Mouse (Mus musculus) MEL (cell line): ENCODE results near the gene Med12l. TPM values are rescaled to one million over a fixed set of nuclear protein-coding genes. Genes with fewer than 3 reads are reported as not detected.

Experiments
- DNase-seq: peaks from one replicate; pipeline ENCODE4 v3.0.0; 2011; ENCODE audit warnings: low read depth, low spot score
- H3K27ac ChIP-seq: 2 replicates; pipeline ENCODE4 v1.5.1; 2012; ENCODE audit warnings: low read depth, mild to moderate bottlenecking, control low read depth, low read length, moderate library complexity; ENCODE audit not compliant: control insufficient read depth
- H3K27me3 ChIP-seq, 2 experiments: fragments of 150-350 bp in 1 of 2; sonication (generic) in 1 of 2; 2 replicates each; pipeline ENCODE4 v1.6.1; 2012; ENCODE audit warnings: low read length in 2 of 2, mild to moderate bottlenecking in 2 of 2, improper control_type of control experiment in 1 of 2, moderate library complexity in 1 of 2; ENCODE audit not compliant: insufficient read depth in 2 of 2, control insufficient read depth in 1 of 2
- H3K36me3 ChIP-seq, 2 experiments: 2 replicates each; pipeline ENCODE4 v1.6.1; 2012 to 2014; ENCODE audit warnings: low read length in 2 of 2, improper control_type of control experiment in 1 of 2, inconsistent platforms in 1 of 2, mild to moderate bottlenecking in 1 of 2; ENCODE audit not compliant: insufficient read depth in 2 of 2, control insufficient read depth in 1 of 2
- H3K4me1 ChIP-seq, 2 experiments: fragments of 150-350 bp in 1 of 2; sonication (generic) in 1 of 2; 2 replicates each; pipeline ENCODE4 v1.6.1; 2012; ENCODE audit warnings: low read length in 2 of 2, improper control_type of control experiment in 1 of 2, mild to moderate bottlenecking in 1 of 2; ENCODE audit not compliant: insufficient read depth in 2 of 2, control insufficient read depth in 1 of 2
- H3K4me3 ChIP-seq, 2 experiments: fragments of 150-350 bp in 1 of 2; sonication (generic) in 1 of 2; 2 replicates each; pipeline ENCODE4 v1.5.1; 2012; ENCODE audit warnings: low read depth in 2 of 2, low read length in 2 of 2, mild to moderate bottlenecking in 2 of 2, moderate library complexity in 2 of 2, control low read depth in 1 of 2, improper control_type of control experiment in 1 of 2; ENCODE audit not compliant: control insufficient read depth in 1 of 2, insufficient read depth in 1 of 2
- H3K79me2 ChIP-seq: 2 replicates; pipeline ENCODE4 v1.6.1; 2012; ENCODE audit warnings: mild to moderate bottlenecking, low read length, moderate library complexity; ENCODE audit not compliant: control insufficient read depth, poor library complexity, insufficient read depth
- H3K9ac ChIP-seq: 2 replicates; pipeline ENCODE4 v1.6.1; 2012; ENCODE audit warnings: low read depth, mild to moderate bottlenecking, control low read depth, low read length, moderate library complexity; ENCODE audit not compliant: control insufficient read depth, poor library complexity, severe bottlenecking
- H3K9me3 ChIP-seq: fragments of 150-350 bp; sonication (generic); replicated peaks from 2 replicates; pipeline ENCODE4 v1.6.1; 2012; ENCODE audit warnings: mild to moderate bottlenecking, low read length, improper control_type of control experiment, moderate library complexity; ENCODE audit not compliant: insufficient read depth
- BHLHE40 ChIP-seq: IDR thresholded peaks from 2 replicates; pipeline ENCODE4 v1.6.1; 2012; ENCODE audit warnings: low read depth, mild to moderate bottlenecking, inconsistent platforms, low read length, improper control_type of control experiment, borderline replicate concordance
- CHD1 ChIP-seq: IDR thresholded peaks from 2 replicates; pipeline ENCODE4 v1.6.1; 2012; ENCODE audit warnings: low read depth, mild to moderate bottlenecking, inconsistent platforms, low read length, improper control_type of control experiment
- ELF1 ChIP-seq: IDR thresholded peaks from 2 replicates; pipeline ENCODE4 v1.6.1; 2014; ENCODE audit warnings: low read depth, mild to moderate bottlenecking, inconsistent platforms, low read length, improper control_type of control experiment, moderate library complexity
- ETS1 ChIP-seq: IDR thresholded peaks from 2 replicates; pipeline ENCODE4 v1.6.1; 2012; ENCODE audit warnings: low read depth, mild to moderate bottlenecking, inconsistent platforms, low read length, improper control_type of control experiment, moderate library complexity
- GATA1 ChIP-seq: IDR thresholded peaks from 2 replicates; pipeline ENCODE4 v1.6.1; 2011; ENCODE audit warnings: low read depth, low read length, improper control_type of control experiment
- HCFC1 ChIP-seq: IDR thresholded peaks from 2 replicates; pipeline ENCODE4 v1.6.1; 2012; ENCODE audit warnings: low read depth, mild to moderate bottlenecking, inconsistent platforms, low read length, improper control_type of control experiment, moderate library complexity
- MAFK ChIP-seq: IDR thresholded peaks from 2 replicates; pipeline ENCODE4 v1.6.1; 2011; ENCODE audit warnings: low read depth, mild to moderate bottlenecking, low read length, improper control_type of control experiment, borderline replicate concordance
- MEF2A ChIP-seq: IDR thresholded peaks from 2 replicates; pipeline ENCODE4 v1.6.1; 2014; ENCODE audit warnings: low read depth, mild to moderate bottlenecking, inconsistent platforms, low read length, improper control_type of control experiment; ENCODE audit not compliant: poor library complexity, insufficient replicate concordance, severe bottlenecking; ENCODE audit errors: extremely low read depth
- MXI1 ChIP-seq: IDR thresholded peaks from 2 replicates; pipeline ENCODE4 v1.6.1; 2011; ENCODE audit warnings: mild to moderate bottlenecking, low read depth, low read length, improper control_type of control experiment
- NELFE ChIP-seq: IDR thresholded peaks from 2 replicates; pipeline ENCODE4 v1.6.1; 2011; ENCODE audit warnings: low read depth, low read length, improper control_type of control experiment
- POLR2A ChIP-seq, 2 experiments: IDR thresholded peaks; 2 replicates each; pipeline ENCODE4 v1.6.1; 2011 to 2012; ENCODE audit warnings: low read length in 2 of 2, mild to moderate bottlenecking in 2 of 2, control low read depth in 1 of 2, improper control_type of control experiment in 1 of 2, low read depth in 1 of 2, moderate library complexity in 1 of 2; ENCODE audit not compliant: control insufficient read depth in 1 of 2, insufficient read depth in 1 of 2, poor library complexity in 1 of 2
- POLR2AphosphoS2 ChIP-seq: IDR thresholded peaks from 2 replicates; pipeline ENCODE4 v1.6.1; 2011; ENCODE audit warnings: low read length, improper control_type of control experiment
- POLR2AphosphoS5 ChIP-seq: IDR thresholded peaks from 2 replicates; pipeline ENCODE4 v1.6.1; 2012; ENCODE audit warnings: low read depth, borderline replicate concordance, mild to moderate bottlenecking, inconsistent platforms, low read length, moderate library complexity, mixed read lengths
- UBTF ChIP-seq: IDR thresholded peaks from 2 replicates; pipeline ENCODE4 v1.6.1; 2012; ENCODE audit warnings: low read depth, mild to moderate bottlenecking, inconsistent platforms, low read length, improper control_type of control experiment, moderate library complexity, borderline replicate concordance; ENCODE audit not compliant: insufficient read depth
- USF1 ChIP-seq: IDR thresholded peaks from 2 replicates; pipeline ENCODE4 v1.6.1; 2014; ENCODE audit warnings: low read depth, mild to moderate bottlenecking, inconsistent platforms, low read length, improper control_type of control experiment, moderate library complexity
- USF2 ChIP-seq, 2 experiments: IDR thresholded peaks; 2 replicates each; pipeline ENCODE4 v1.6.1; 2011 to 2012; ENCODE audit warnings: improper control_type of control experiment in 2 of 2, low read length in 2 of 2, borderline replicate concordance in 1 of 2, inconsistent platforms in 1 of 2, low read depth in 1 of 2, mild to moderate bottlenecking in 1 of 2; ENCODE audit not compliant: insufficient read depth in 1 of 2
- ZC3H11A ChIP-seq: IDR thresholded peaks from 2 replicates; pipeline ENCODE4 v1.6.1; 2012; ENCODE audit warnings: low read depth, mild to moderate bottlenecking, inconsistent platforms, low read length, improper control_type of control experiment
- ZKSCAN1 ChIP-seq: IDR thresholded peaks from 2 replicates; pipeline ENCODE4 v1.6.1; 2012; ENCODE audit warnings: low read depth, mild to moderate bottlenecking, inconsistent platforms, low read length, improper control_type of control experiment, moderate library complexity
- polyA plus RNA-seq, 2 experiments: library from polyadenylated mRNA; stranded (reverse) in 1 of 2; unstranded in 1 of 2; fragments of >175 nt in 1 of 2; fragments of >200 nt in 1 of 2; gene quantifications; 2 replicates each; pipeline versions ENCODE4 v1.2.1 to v1.2.4; 2012; ENCODE audit warnings: low replicate concordance in 2 of 2, low read depth in 1 of 2; ENCODE audit not compliant: insufficient read length in 2 of 2, insufficient read depth in 1 of 2, missing spikeins in 1 of 2
- total RNA-seq: library from RNA; depleted of rRNA; stranded (reverse); fragments of 300-350 nt; gene quantifications from 2 replicates; pipeline ENCODE4 v1.2.3, GENCODE M21; 2012

Gene Med12l
- total and polyA plus RNA-seq, 3 experiments, result 0.03 TPM; not detected in 2

DNA sequence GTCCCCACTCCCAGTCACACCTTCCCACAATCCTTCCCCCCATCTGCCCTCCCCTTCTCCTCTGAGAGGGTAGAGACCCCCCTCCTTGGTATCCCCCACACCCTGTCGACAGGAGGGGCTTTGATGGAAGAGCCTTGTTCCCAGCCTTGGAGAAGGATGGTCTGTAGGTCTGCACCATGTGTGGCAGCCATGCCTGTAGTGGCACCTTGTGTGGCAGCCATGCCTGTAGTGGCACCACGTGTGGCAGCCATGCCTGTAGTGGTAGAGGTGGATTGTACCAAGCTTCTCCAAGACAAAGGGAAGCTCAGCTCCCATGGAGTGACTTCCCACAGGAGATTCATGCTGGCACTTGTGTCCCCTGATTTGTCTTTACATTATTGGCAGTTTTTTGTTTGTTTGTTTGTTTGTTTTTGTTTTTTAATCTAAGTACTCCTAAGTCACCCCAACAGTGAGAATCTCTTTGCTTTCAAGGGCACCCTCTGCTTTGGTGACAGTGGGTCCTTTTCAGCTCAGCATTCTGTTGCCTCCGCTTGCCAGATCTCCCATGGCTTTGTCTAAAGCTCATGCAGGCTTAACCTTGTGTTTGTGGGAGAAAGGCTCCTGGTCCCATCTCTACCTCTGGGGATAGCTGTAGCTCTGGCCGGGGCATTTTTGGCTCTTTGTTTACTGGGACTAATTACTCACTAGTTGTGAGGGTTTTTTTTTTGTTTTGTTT is 10.2 kb downstream of the Med12l start:
- Histone ChIP-seq H3K27me3 (no peaks in the 10 kb centered on the region), H3K9me3 (no peaks in the 10 kb centered on the region), H3K4me3 (no peak overlapping the region), H3K27ac (no peak overlapping the region), H3K36me3 (no peaks in the 10 kb centered on the region), H3K79me2 (no peaks in the 10 kb centered on the region), H3K4me1 (no peaks in the 10 kb centered on the region), H3K9ac (no peak overlapping the region)
- DNase-seq, result no peak
- TF ChIP-seq USF1 (no peak), ZC3H11A (no peak), BHLHE40 (no peak), NELFE (no peak), GATA1 (no peak), POLR2AphosphoS2 (no peak), MAFK (no peak), ZKSCAN1 (no peak), ELF1 (no peak), POLR2A (IDR thresholded peaks at IDR 0.05; ENCODE audit: control insufficient read depth in 1 of 2, insufficient read depth in 1 of 2, low read depth in 1 of 2, low read length in 2 of 2, poor library complexity in 1 of 2) (no peak), HCFC1 (no peak)

DNA sequence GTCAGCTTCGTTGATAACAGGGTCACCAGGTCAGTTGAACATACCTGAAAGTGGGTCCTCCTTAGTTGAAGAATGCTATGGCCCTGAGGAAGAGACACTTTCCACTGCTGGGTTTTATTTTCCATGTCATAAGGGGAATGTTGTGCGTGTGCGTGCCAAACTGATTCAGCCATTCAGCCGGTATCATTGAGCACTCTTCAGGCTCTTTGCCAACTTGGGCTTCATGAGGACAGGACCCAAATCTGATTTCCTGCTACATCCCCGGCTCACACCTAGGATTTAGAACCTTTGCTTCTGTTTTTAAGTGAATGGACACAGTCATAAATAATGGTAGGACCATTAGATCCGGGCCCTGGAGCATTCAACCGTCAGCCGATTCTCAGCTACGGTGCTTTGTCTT is 10.9 kb downstream of the Med12l start:
- H3K36me3 ChIP-seq, result no peaks in the 10 kb centered on the region
- H3K79me2 ChIP-seq, result no peaks in the 10 kb centered on the region
- TF ChIP-seq USF2 (IDR thresholded peaks at IDR 0.05; ENCODE audit: borderline replicate concordance in 1 of 2, insufficient read depth in 1 of 2, low read depth in 1 of 2, low read length in 2 of 2) (no peak), NELFE (no peak), MXI1 (no peak), MEF2A (no peak), CHD1 (no peak), ETS1 (no peak), UBTF (no peak), POLR2AphosphoS5 (no peak), BHLHE40 (no peak)
- TF ChIP-seq, all 39 proteins: peak for 0
- Histone ChIP-seq H3K4me1 (no peaks in the 10 kb centered on the region), H3K27me3 (no peaks in the 10 kb centered on the region), H3K4me3 (no peak overlapping the region), H3K9me3 (no peaks in the 10 kb centered on the region), H3K9ac (no peak overlapping the region), H3K27ac (no peak overlapping the region)
- no peak for DNase-seq
